Mouse (Mus musculus): ENCODE measurements around the gene Ppp1r3g.

DNA sequence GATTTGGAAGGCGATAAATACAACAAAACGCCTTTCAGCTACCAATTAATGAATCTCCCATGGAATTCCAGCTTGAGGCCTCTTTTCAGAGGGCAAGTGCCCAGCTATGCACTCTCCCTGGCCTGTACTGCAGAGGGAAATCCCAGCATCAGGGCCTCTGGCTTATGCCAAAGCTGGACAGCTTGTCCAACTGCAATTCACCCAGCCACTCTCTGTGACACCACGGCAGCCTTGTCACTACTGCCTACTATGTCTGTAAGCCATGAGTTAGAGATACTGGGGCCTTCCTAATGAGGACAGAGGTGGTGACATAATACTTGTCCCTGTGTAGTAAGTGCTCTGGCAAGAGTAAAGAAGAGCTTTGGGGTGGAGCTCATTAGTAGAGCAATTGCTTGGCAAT is 30.7 kb downstream of the Ppp1r3g start:
- TF ChIP-seq POLR2A (IDR thresholded peaks at IDR 0.05; ENCODE audit: low read depth, low read length): no peak
- TF ChIP-seq CTCF (IDR thresholded peaks at IDR 0.05; ENCODE audit: borderline replicate concordance, insufficient read depth, low read length): no peak

Data from embryonic fibroblast, embryonic 13.5 days (primary cell).